Mouse (Mus musculus): ENCODE measurements around the gene Mogs.

GRCm38 (mm10) chr6:83145805-83146204 is 30.5 kb downstream of the Mogs start:
- TF ChIP-seq FOSL1 (IDR thresholded peaks at IDR 0.05; ENCODE audit: insufficient read depth, low read length, poor library complexity, severe bottlenecking): no peak
- no peak for TF ChIP-seq CTCF (IDR thresholded peaks at IDR 0.05; ENCODE audit: control insufficient read depth, insufficient read depth, insufficient read length)
- no peak for TF ChIP-seq MAX (IDR thresholded peaks at IDR 0.05)
